Mouse (Mus musculus): Measurements from ENCODE around the gene Ndufa3. TPM values are rescaled to one million over a fixed set of nuclear protein-coding genes. Genes with fewer than 3 reads are reported as not detected.

The Ndufa3 gene
- polyA plus RNA-seq, 1 experiment from 2014 or later, result 505 TPM

- peak overlapping the region; percentile 99 for H3K4me3 ChIP-seq (replicated peaks)
- peak overlapping the region; percentile 76 for H3K4me2 ChIP-seq
- H3K27ac ChIP-seq, result peak overlapping the region; percentile 99; the same call in 1 of the 2 replicates
- H3K9ac ChIP-seq, result peak overlapping the region; percentile 100
- peaks cover 49% of the 10 kb centered on the region for H3K36me3 ChIP-seq
- no peaks in the 10 kb centered on the region for H3K27me3 ChIP-seq
- 15% methylated on average over 9 of the region's 9 CpGs for WGBS
- peaks cover 38% of the 10 kb centered on the region for H3K4me1 ChIP-seq
- H3K9me3 ChIP-seq (replicated peaks), result no peaks in the 10 kb centered on the region
- ATAC-seq (replicated peaks; ENCODE audit: low FRiP score), result no peak
These were observed 29.0 kb downstream of the Ndufa3 start for GRCm38 (mm10) chr7:3646188-3646587.

- Histone ChIP-seq H3K4me2 (peak overlapping the region; percentile 76), H3K4me1 (peaks cover 38% of the 10 kb centered on the region), H3K36me3 (peaks cover 49% of the 10 kb centered on the region), H3K9me3 (replicated peaks) (no peaks in the 10 kb centered on the region), H3K27me3 (no peaks in the 10 kb centered on the region), H3K4me3 (replicated peaks) (peak overlapping the region; percentile 99), H3K9ac (peak overlapping the region; percentile 100), H3K27ac (no peak overlapping the region)
- no peak for ATAC-seq (replicated peaks; ENCODE audit: low FRiP score)
- 57% methylated on average over 4 of the region's 4 CpGs for WGBS
These were observed 29.5 kb downstream of the Ndufa3 start for GRCm38 (mm10) chr7:3646641-3647040.

GRCm38 (mm10) chr7:3656966-3657365, 39.8 kb downstream of the Ndufa3 start:
- H3K9me3 ChIP-seq (replicated peaks), result no peaks in the 10 kb centered on the region
- no peak overlapping the region for H3K4me2 ChIP-seq
- H3K4me1 ChIP-seq, result no peaks in the 10 kb centered on the region
- no peaks in the 10 kb centered on the region for H3K27me3 ChIP-seq
- H3K27ac ChIP-seq, result no peak overlapping the region
- H3K9ac ChIP-seq, result no peak overlapping the region
- 87% methylated on average over 4 of the region's 4 CpGs for WGBS
- ATAC-seq (replicated peaks; ENCODE audit: low FRiP score), result no peak
- H3K36me3 ChIP-seq, result peaks cover 100% of the 10 kb centered on the region
- no peak overlapping the region for H3K4me3 ChIP-seq (replicated peaks)

- Histone ChIP-seq H3K9me3 (replicated peaks) (no peaks in the 10 kb centered on the region), H3K27ac (no peak overlapping the region), H3K27me3 (no peaks in the 10 kb centered on the region), H3K4me2 (no peak overlapping the region), H3K4me3 (replicated peaks) (no peak overlapping the region), H3K4me1 (peaks cover 4% of the 10 kb centered on the region), H3K9ac (no peak overlapping the region), H3K36me3 (peaks cover 99% of the 10 kb centered on the region)
- WGBS, result 93% methylated on average over 14 of the region's 14 CpGs
- ATAC-seq (replicated peaks; ENCODE audit: low FRiP score), result no peak
These were observed 41.4 kb downstream of the Ndufa3 start for GRCm38 (mm10) chr7:3658578-3658977.

GRCm38 (mm10) chr7:3664524-3665214, 47.5 kb downstream of the Ndufa3 start:
- peaks cover 44% of the 10 kb centered on the region for H3K36me3 ChIP-seq
- WGBS, result 29% methylated on average over 15 of the region's 15 CpGs
- no peaks in the 10 kb centered on the region for H3K9me3 ChIP-seq (replicated peaks)
- peak overlapping the region; percentile 93 for H3K27ac ChIP-seq
- peak overlapping the region; percentile 79 for H3K9ac ChIP-seq
- peak overlapping the region; percentile 82 for H3K4me3 ChIP-seq (replicated peaks)
- peak overlapping the region; percentile 66 for H3K4me2 ChIP-seq
- ATAC-seq (replicated peaks; ENCODE audit: low FRiP score), result peak; percentile 30
- peaks cover 33% of the 10 kb centered on the region for H3K4me1 ChIP-seq
- H3K27me3 ChIP-seq, result no peaks in the 10 kb centered on the region

- Histone ChIP-seq H3K4me3 (replicated peaks) (peak within 1 kb of the TSS; percentile 82), H3K9ac (peak within 1 kb of the TSS; percentile 79), H3K9me3 (replicated peaks) (no peaks in the 10 kb centered on the region), H3K27ac (peak within 1 kb of the TSS; percentile 93), H3K27me3 (no peaks in the 10 kb centered on the region), H3K4me1 (peaks cover 33% of the 10 kb centered on the region), H3K4me2 (peak within 1 kb of the TSS; percentile 66), H3K36me3 (peaks cover 37% of the 10 kb centered on the region)
- ATAC-seq (replicated peaks; ENCODE audit: low FRiP score), result peak; percentile 98
- 4% methylated on average over 45 of the region's 45 CpGs for WGBS
These were observed 48.3 kb downstream of the Ndufa3 start, which contains the start of gene Leng1 for GRCm38 (mm10) chr7:3665215-3666114. TSS of gene Leng1 (minus strand) at chr7:3665840.

- Histone ChIP-seq H3K27ac (peak overlapping the region; percentile 67), H3K9me3 (replicated peaks) (no peaks in the 10 kb centered on the region), H3K36me3 (peaks cover 22% of the 10 kb centered on the region), H3K9ac (peak overlapping the region; percentile 1; the same call in 1 of the 2 replicates), H3K4me3 (replicated peaks) (peak overlapping the region; percentile 24), H3K4me2 (peak overlapping the region; percentile 45), H3K27me3 (no peaks in the 10 kb centered on the region), H3K4me1 (peaks cover 33% of the 10 kb centered on the region)
- WGBS, result 22% methylated on average over 14 of the region's 14 CpGs
- ATAC-seq (replicated peaks; ENCODE audit: low FRiP score), result no peak
These were observed 49.8 kb downstream of the Ndufa3 start for GRCm38 (mm10) chr7:3666921-3667391.

Small RNA genes within 50 kb of the gene (microRNA-seq; reads per million reads assigned to microRNA genes)
- gene Gm25100 (not detected), gene Mir3572 (1.9 reads per million, percentile 9 among the genes with 10 or more reads in this experiment)

Other genes with a start within 250 kb of the Ndufa3 start
- gene Cacng8, start 226.7 kb upstream of the Ndufa3 start, polyA plus RNA-seq (2015; fragmentation: Nextera tagmentation; extraction: Ambion mirVana), result 1.9 and 2.3 TPM in 2 replicates
- gene Cacng6, start 193.2 kb upstream of the Ndufa3 start, polyA plus RNA-seq (2015; fragmentation: Nextera tagmentation; extraction: Ambion mirVana), result 0.62 and 1.5 TPM in 2 replicates
- gene Tarm1, start 114.7 kb upstream of the Ndufa3 start, polyA plus RNA-seq (2015; fragmentation: Nextera tagmentation; extraction: Ambion mirVana), result 0.12 and 0.17 TPM in 2 replicates
- 0.59 TPM in 1 of 2 replicates, not detected in the other for gene Oscar, start 1.2 kb upstream of the Ndufa3 start, polyA plus RNA-seq (2015; fragmentation: Nextera tagmentation; extraction: Ambion mirVana)
- gene Tfpt, start 12.6 kb downstream of the Ndufa3 start, polyA plus RNA-seq (2015; fragmentation: Nextera tagmentation; extraction: Ambion mirVana), result 22.6 and 23.9 TPM in 2 replicates
- gene Prpf31, start 12.6 kb downstream of the Ndufa3 start, polyA plus RNA-seq (2015; fragmentation: Nextera tagmentation; extraction: Ambion mirVana), result 110 and 116 TPM in 2 replicates
- 60.6 and 66.5 TPM in 2 replicates for gene Cnot3, start 27.9 kb downstream of the Ndufa3 start, polyA plus RNA-seq (2015; fragmentation: Nextera tagmentation; extraction: Ambion mirVana)
- gene Leng1, start 48.5 kb downstream of the Ndufa3 start, polyA plus RNA-seq (2015; fragmentation: Nextera tagmentation; extraction: Ambion mirVana), result 18.1 and 18.7 TPM in 2 replicates
- 20.4 and 23.9 TPM in 2 replicates for gene Tmc4, start 60.2 kb downstream of the Ndufa3 start, polyA plus RNA-seq (2015; fragmentation: Nextera tagmentation; extraction: Ambion mirVana)
- 274 and 286 TPM in 2 replicates for gene Tsen34, start 75.5 kb downstream of the Ndufa3 start, polyA plus RNA-seq (2015; fragmentation: Nextera tagmentation; extraction: Ambion mirVana)
- gene Mboat7, start 76.2 kb downstream of the Ndufa3 start, polyA plus RNA-seq (2015; fragmentation: Nextera tagmentation; extraction: Ambion mirVana), result 56.9 and 59.6 TPM in 2 replicates
- gene Rps9, start 86.6 kb downstream of the Ndufa3 start, polyA plus RNA-seq (2015; fragmentation: Nextera tagmentation; extraction: Ambion mirVana), result 1,518 and 1,652 TPM in 2 replicates
- 0.68 and 1.1 TPM in 2 replicates for gene Pirb, start 103.0 kb downstream of the Ndufa3 start, polyA plus RNA-seq (2015; fragmentation: Nextera tagmentation; extraction: Ambion mirVana)
- gene Gm15448, start 208.3 kb downstream of the Ndufa3 start, polyA plus RNA-seq (2015; fragmentation: Nextera tagmentation; extraction: Ambion mirVana), result not detected in 2 replicates
- 0.13 and 0.38 TPM in 2 replicates for gene Pira2, start 227.7 kb downstream of the Ndufa3 start, polyA plus RNA-seq (2015; fragmentation: Nextera tagmentation; extraction: Ambion mirVana)